8 mouse cellular contexts compared by ENCODE assay signal in the genomic region with DNA sequence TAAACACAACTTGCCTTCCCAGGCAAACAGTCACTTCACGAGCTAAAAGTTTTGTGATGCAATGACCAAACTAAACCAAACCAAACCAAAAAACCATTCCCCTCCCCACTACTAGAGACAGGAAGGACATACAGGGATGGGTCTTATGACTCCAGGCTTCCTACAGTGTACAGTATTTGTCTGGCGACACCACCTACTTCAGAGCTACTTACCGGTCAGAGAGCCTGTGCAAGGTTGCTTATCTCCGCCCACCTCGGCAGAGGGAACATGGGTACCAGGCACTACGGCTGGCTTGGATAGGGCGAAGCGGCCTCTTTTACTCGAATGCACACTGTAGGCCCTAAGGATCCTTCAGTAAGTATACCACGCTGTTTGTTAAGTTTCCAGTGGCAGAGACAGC. TPM values are rescaled to one million over a fixed set of nuclear protein-coding genes. Genes with fewer than 3 reads are reported as not detected.
A peak's percentile ranks its signal among the peaks of the same experiment; 100 is the strongest.
DNase-seq lines count a peak whose midpoint lies in the region; ATAC-seq lines count a peak whose summit lies in the region.

No protein-coding gene starts in this region.

- H3K9me3 ChIP-seq in kidney, embryonic 14.5 days (ENCODE audit: control insufficient read depth, low read length) = no peaks in the 10 kb centered on the region

- peak overlapping the region; percentile 100 for H3K9ac ChIP-seq in kidney, embryonic 14.5 days (ENCODE audit: low read depth, low read length)

- DNase-seq in urinary bladder, postnatal 14 days (ENCODE audit: low spot score) = peak; percentile 30
- no peak for DNase-seq in urinary bladder, postnatal 36 days (ENCODE audit: low spot score in 2 of 2)
- DNase-seq in lung, postnatal 25 days (ENCODE audit: low spot score) = peak; percentile 50
- DNase-seq in cerebellum, postnatal 25 days = no peak
- no peak for DNase-seq in urinary bladder, postnatal 25 days (ENCODE audit: low spot score)
- no peak for DNase-seq in adrenal gland, postnatal 25 days

- H3K36me3 ChIP-seq in kidney, embryonic 14.5 days (ENCODE audit: control insufficient read depth, insufficient read depth, low read length) = peaks cover 35% of the 10 kb centered on the region

- H3K27ac ChIP-seq in kidney, embryonic 14.5 days (ENCODE audit: low read depth, low read length) = peak overlapping the region; percentile 94

- peak overlapping the region; percentile 99 for H3K4me3 ChIP-seq in kidney, embryonic 14.5 days (ENCODE audit: low read length)

- 2% methylated on average over 10 of the region's 10 CpGs for WGBS in kidney, embryonic 14.5 days

- peak overlapping the region; percentile 99 for H3K4me2 ChIP-seq in kidney, embryonic 14.5 days (replicated peaks; ENCODE audit: low read depth, low read length)

- H3K4me1 ChIP-seq in kidney, embryonic 14.5 days (ENCODE audit: control insufficient read depth, insufficient read depth, low read length) = peaks cover 18% of the 10 kb centered on the region

- no peaks in the 10 kb centered on the region for H3K27me3 ChIP-seq in kidney, embryonic 14.5 days (ENCODE audit: control insufficient read depth, insufficient read depth, low read length)

- peak; percentile 55 for ATAC-seq in erythroblast, adult 5-6 weeks (replicated peaks; ENCODE audit: low FRiP score, poor library complexity, severe bottlenecking)
- ATAC-seq in kidney, embryonic 14.5 days (ENCODE audit: low FRiP score, low TSS enrichment) = no peak

RNA-seq across cellular contexts. Expression of a gene that starts 2.1 kb away (rescaled TPM):
- total RNA-seq in erythroblast, adult 5-6 weeks (2015; ENCODE audit: low replicate concordance) = 81.3 and 118 TPM in 2 replicates
- total RNA-seq in erythroblast, adult 5-6 weeks (2017; ENCODE audit: low replicate concordance) = 58.7 and 64.3 TPM in 2 replicates
- polyA plus RNA-seq in kidney, embryonic 14.5 days (2014; fragmentation: Nextera tagmentation; extraction: Ambion mirVana) = 675 and 744 TPM in 2 replicates
- total RNA-seq in adrenal gland, postnatal 25 days (2021) = 234 and 263 TPM in 2 replicates

RNA-seq across cellular contexts. Expression of a gene that starts 16.2 kb away (rescaled TPM):
- total RNA-seq in erythroblast, adult 5-6 weeks (2015; ENCODE audit: low replicate concordance) = 1.5 TPM in 1 of 2 replicates, not detected in the other
- 0.42 TPM in 1 of 2 replicates, not detected in the other for total RNA-seq in erythroblast, adult 5-6 weeks (2017; ENCODE audit: low replicate concordance)
- 0.76 and 1.9 TPM in 2 replicates for polyA plus RNA-seq in kidney, embryonic 14.5 days (2014; fragmentation: Nextera tagmentation; extraction: Ambion mirVana)
- total RNA-seq in adrenal gland, postnatal 25 days (2021) = 6.8 and 15.0 TPM in 2 replicates

RNA-seq across cellular contexts. Expression of a gene that starts 25.9 kb away (rescaled TPM):
- total RNA-seq in erythroblast, adult 5-6 weeks (2015; ENCODE audit: low replicate concordance) = 153 and 185 TPM in 2 replicates
- total RNA-seq in erythroblast, adult 5-6 weeks (2017; ENCODE audit: low replicate concordance) = 68.4 and 78.9 TPM in 2 replicates
- not detected in 2 replicates for polyA plus RNA-seq in kidney, embryonic 14.5 days (2014; fragmentation: Nextera tagmentation; extraction: Ambion mirVana)
- total RNA-seq in adrenal gland, postnatal 25 days (2021) = 0.27 TPM in 1 of 2 replicates, not detected in the other

RNA-seq across cellular contexts. Expression of a gene that starts 32.4 kb away (rescaled TPM):
- 3.1 and 3.6 TPM in 2 replicates for total RNA-seq in erythroblast, adult 5-6 weeks (2015; ENCODE audit: low replicate concordance)
- total RNA-seq in erythroblast, adult 5-6 weeks (2017; ENCODE audit: low replicate concordance) = 5.2 and 8.6 TPM in 2 replicates
- 48.9 and 51.4 TPM in 2 replicates for polyA plus RNA-seq in kidney, embryonic 14.5 days (2014; fragmentation: Nextera tagmentation; extraction: Ambion mirVana)
- total RNA-seq in adrenal gland, postnatal 25 days (2021) = 25.0 and 28.4 TPM in 2 replicates

RNA-seq across cellular contexts. Expression of a gene that starts 32.4 kb away (rescaled TPM):
- 6.0 and 6.3 TPM in 2 replicates for total RNA-seq in erythroblast, adult 5-6 weeks (2015; ENCODE audit: low replicate concordance)
- 3.6 and 3.7 TPM in 2 replicates for total RNA-seq in erythroblast, adult 5-6 weeks (2017; ENCODE audit: low replicate concordance)
- 33.8 and 41.5 TPM in 2 replicates for polyA plus RNA-seq in kidney, embryonic 14.5 days (2014; fragmentation: Nextera tagmentation; extraction: Ambion mirVana)
- 42.4 and 50.1 TPM in 2 replicates for total RNA-seq in adrenal gland, postnatal 25 days (2021)

Comparison
In these comparisons a context has a peak if more than half of its experiments do, and no peak if none do; other contexts are left out.
1. DNase-seq: peak in urinary bladder, postnatal 14 days (single experiment) and lung, postnatal 25 days (single experiment); none in urinary bladder, postnatal 36 days (0 of 2), cerebellum, postnatal 25 days (0 of 2), urinary bladder, postnatal 25 days (single experiment) and adrenal gland, postnatal 25 days (single experiment).
2. RNA of a gene that starts 25.9 kb away (total RNA-seq): 68.4 to 185 TPM in erythroblast, adult 5-6 weeks; 0.27 TPM in adrenal gland, postnatal 25 days; every median in the first group is over 10 times any median in the second.